Mouse (Mus musculus): ENCODE results near the gene Wbp1.

The Wbp1 gene

GRCm38 (mm10) chr6:83140044-83140443 is 18.7 kb upstream of the Wbp1 start:
- DNase-seq (ENCODE audit: low spot score), result no peak

GRCm38 (mm10) chr6:83138056-83138455 is 16.7 kb upstream of the Wbp1 start:
- no peak for DNase-seq (ENCODE audit: low spot score)

- DNase-seq (ENCODE audit: low spot score), result peak; percentile 85
These were observed 16.2 kb upstream of the Wbp1 start for GRCm38 (mm10) chr6:83137576-83137950.

GRCm38 (mm10) chr6:83136881-83137575 is 15.7 kb upstream of the Wbp1 start:
- peak; percentile 67 for DNase-seq (ENCODE audit: low spot score)

- DNase-seq (ENCODE audit: low spot score), result no peak
These were observed 15.0 kb upstream of the Wbp1 start for GRCm38 (mm10) chr6:83136291-83136880.

GRCm38 (mm10) chr6:83135571-83136161 is 14.3 kb upstream of the Wbp1 start:
- no peak for DNase-seq (ENCODE audit: low spot score)

GRCm38 (mm10) chr6:83134951-83135513 is 13.7 kb upstream of the Wbp1 start, which contains the start of gene Rtkn:
Gene Rtkn (plus strand): TSS chr6:83135463.
- DNase-seq (ENCODE audit: low spot score), result no peak

- DNase-seq (ENCODE audit: low spot score), result no peak
These were observed 12.9 kb upstream of the Wbp1 start for GRCm38 (mm10) chr6:83134226-83134625.

GRCm38 (mm10) chr6:83132176-83132919 is 11.0 kb upstream of the Wbp1 start:
- no peak for DNase-seq (ENCODE audit: low spot score)

- no peak for DNase-seq (ENCODE audit: low spot score)
These were observed 10.2 kb upstream of the Wbp1 start for GRCm38 (mm10) chr6:83131469-83132034.

- no peak for DNase-seq (ENCODE audit: low spot score)
These were observed 6.1 kb upstream of the Wbp1 start for GRCm38 (mm10) chr6:83127419-83127818.

GRCm38 (mm10) chr6:83125331-83125730 is 4.0 kb upstream of the Wbp1 start, which contains the start of gene Ino80b:
Gene Ino80b (minus strand): TSS chr6:83125431.
- no peak for DNase-seq (ENCODE audit: low spot score)

GRCm38 (mm10) chr6:83124851-83125312 is 3.5 kb upstream of the Wbp1 start:
- DNase-seq (ENCODE audit: low spot score), result peak; percentile 93

- no peak for DNase-seq (ENCODE audit: low spot score)
These were observed 1.6 kb upstream of the Wbp1 start for GRCm38 (mm10) chr6:83122961-83123360.

GRCm38 (mm10) chr6:83121863-83122710 is 728 bp upstream of the Wbp1 start:
- DNase-seq (ENCODE audit: low spot score), result no peak

GRCm38 (mm10) chr6:83119734-83120051 is 1.7 kb downstream of the Wbp1 start:
- DNase-seq (ENCODE audit: low spot score), result peak; percentile 43

- no peak for DNase-seq (ENCODE audit: low spot score)
These were observed 2.3 kb downstream of the Wbp1 start for GRCm38 (mm10) chr6:83118825-83119733.

GRCm38 (mm10) chr6:83118369-83118768 is 3.0 kb downstream of the Wbp1 start:
- no peak for DNase-seq (ENCODE audit: low spot score)

- DNase-seq (ENCODE audit: low spot score), result no peak
These were observed 3.7 kb downstream of the Wbp1 start for GRCm38 (mm10) chr6:83117616-83118015.

- DNase-seq (ENCODE audit: low spot score), result no peak
These were observed 4.3 kb downstream of the Wbp1 start for GRCm38 (mm10) chr6:83117165-83117438.

Measured in layer of hippocampus, adult 11-12 months (tissue).